Mouse (Mus musculus) neutrophil, adult 5-6 weeks (primary cell): Measurements from ENCODE around the gene Rgs3. TPM values are rescaled to one million over a fixed set of nuclear protein-coding genes. Genes with fewer than 3 reads are reported as not detected.

ENCODE experiments used
- ATAC-seq: fragments of 151-379, 151-347 bp; 2 replicates; pipeline ENCODE4 v1.8.0; 2017; ENCODE audit warnings: mild to moderate bottlenecking, moderate TSS enrichment; ENCODE audit not compliant: insufficient number of reproducible peaks, poor library complexity, low FRiP score, severe bottlenecking; ENCODE audit errors: extremely low read depth
- total RNA-seq: library from RNA; stranded (forward); fragments of 200-1000 nt; gene quantifications from 2 replicates; pipeline ENCODE4 v1.2.3, GENCODE M21; 2017

The Rgs3 gene
- 155 and 166 TPM in 2 replicates for total RNA-seq

DNA sequence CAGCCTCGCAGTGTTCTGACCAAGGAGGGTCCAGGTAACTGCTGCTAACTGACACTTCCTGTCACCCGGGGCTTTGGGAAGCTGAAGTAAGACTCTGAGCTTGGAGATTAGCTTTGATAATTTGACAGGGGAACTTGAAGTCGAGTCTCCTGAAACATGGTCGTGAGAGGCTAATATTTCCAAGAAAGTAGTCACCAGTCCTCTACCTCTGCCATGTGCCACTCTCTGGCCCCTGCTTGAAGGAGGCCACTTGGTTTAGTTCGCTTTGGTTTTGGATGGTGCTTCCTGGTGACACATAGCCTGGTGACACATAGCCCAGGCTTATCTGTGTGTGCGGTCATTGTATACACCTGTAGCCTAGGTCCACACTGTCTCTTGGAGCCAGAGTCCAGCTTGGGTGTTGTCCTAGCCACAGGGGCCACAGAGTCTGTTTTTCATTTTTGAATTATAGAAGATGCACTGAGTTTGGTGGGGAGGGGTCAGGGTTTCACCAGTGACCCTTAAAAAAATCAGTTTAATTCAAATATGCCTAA, at the start of gene Rgs3:
Rgs3 (plus strand) TSS at position 51 of the 533 bp plus-strand sequence.
- ATAC-seq, result no peak

DNA sequence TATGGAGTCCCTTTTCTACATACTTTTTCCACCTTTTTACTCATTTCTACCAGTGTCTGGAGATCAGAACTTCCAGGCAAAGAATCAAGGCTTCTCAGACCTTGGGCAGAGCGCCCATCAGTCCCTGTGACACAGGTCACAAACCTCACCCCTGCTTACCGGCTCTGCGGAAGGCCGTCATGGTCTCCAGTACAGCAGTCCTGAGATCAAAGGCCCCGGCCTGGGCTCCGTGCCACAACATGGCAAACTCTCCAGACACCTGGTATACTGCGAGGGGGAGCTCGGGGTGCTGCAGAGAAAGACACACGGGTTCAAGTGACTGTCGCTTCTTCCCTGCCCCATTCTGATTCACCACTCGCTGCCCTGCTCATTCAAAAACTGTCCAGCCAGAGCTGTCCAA, 49.7 kb upstream of the Rgs3 start:
- no peak for ATAC-seq

DNA sequence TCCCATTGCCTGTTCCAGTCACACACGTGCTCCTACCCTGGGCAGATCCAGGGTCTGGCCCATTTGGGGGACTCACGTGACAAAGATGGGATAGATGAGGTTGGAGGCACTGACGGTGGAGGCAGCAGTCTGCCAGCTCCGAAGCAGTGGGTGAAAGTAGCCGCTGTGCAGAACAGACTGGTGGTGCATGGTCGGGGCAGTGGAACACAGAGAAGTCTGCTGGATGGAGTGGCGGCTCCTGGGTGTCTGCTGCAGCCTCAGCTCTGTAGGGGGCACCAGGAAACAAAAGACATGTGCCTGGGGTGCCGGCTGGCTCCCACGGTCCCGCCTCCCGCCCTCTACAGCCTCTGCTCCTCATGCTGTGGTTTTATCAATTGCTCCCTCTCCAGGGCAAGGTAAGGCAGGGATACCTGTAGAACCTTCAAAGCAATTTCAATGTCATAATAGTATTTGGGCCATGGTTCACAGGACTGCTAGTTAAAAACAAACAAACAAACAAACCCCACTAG, 45.6 kb upstream of the Rgs3 start:
- ATAC-seq, result no peak

GRCm38 (mm10) chr4:62514995-62515394, 44.7 kb upstream of the Rgs3 start:
- no peak for ATAC-seq

- ATAC-seq, result no peak
These were observed 44.2 kb upstream of the Rgs3 start for GRCm38 (mm10) chr4:62515490-62515889.

GRCm38 (mm10) chr4:62516079-62516478, 43.6 kb upstream of the Rgs3 start:
- no peak for ATAC-seq

- ATAC-seq, result no peak
These were observed 43.1 kb upstream of the Rgs3 start for GRCm38 (mm10) chr4:62516579-62516978.

- ATAC-seq, result no peak
These were observed 42.6 kb upstream of the Rgs3 start for GRCm38 (mm10) chr4:62517046-62517445.

GRCm38 (mm10) chr4:62517538-62518415, 41.9 kb upstream of the Rgs3 start:
- ATAC-seq, result no peak

DNA sequence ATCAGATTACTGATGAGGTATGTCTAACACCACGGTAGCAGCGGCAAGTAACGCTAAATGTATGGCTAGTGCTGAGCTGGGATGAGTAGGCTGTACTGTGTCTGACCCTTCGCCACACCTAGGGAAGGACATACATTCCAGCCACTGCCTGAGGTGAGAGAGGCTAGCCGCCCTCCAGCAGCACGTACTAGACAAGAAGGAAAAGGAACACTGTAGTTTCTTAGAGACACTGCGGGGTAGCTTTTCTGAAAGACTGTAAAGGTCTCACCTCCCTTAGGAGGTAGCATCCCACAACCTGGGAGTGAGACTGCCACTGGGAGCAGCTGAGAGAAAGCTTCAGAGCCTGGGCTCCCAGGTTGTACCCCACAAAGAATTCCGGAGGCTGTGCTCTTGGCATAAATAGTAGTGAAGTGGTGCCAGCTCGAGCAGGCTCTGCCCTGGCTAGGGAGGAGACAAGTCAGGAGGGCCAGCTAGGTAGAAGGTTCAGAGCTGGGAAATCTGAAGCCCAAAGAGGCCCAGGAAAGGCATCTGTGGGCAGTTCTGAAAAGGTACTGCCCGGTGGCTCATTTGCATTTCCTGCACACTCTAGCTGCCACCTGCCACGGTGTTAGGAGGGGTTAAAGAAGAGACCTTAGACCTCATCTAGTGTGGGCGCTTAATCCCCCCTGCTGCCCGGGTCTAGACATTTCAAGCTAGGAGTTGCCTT, 41.1 kb upstream of the Rgs3 start:
- ATAC-seq, result peak; percentile 33; the same call in 1 of the 2 replicates

DNA sequence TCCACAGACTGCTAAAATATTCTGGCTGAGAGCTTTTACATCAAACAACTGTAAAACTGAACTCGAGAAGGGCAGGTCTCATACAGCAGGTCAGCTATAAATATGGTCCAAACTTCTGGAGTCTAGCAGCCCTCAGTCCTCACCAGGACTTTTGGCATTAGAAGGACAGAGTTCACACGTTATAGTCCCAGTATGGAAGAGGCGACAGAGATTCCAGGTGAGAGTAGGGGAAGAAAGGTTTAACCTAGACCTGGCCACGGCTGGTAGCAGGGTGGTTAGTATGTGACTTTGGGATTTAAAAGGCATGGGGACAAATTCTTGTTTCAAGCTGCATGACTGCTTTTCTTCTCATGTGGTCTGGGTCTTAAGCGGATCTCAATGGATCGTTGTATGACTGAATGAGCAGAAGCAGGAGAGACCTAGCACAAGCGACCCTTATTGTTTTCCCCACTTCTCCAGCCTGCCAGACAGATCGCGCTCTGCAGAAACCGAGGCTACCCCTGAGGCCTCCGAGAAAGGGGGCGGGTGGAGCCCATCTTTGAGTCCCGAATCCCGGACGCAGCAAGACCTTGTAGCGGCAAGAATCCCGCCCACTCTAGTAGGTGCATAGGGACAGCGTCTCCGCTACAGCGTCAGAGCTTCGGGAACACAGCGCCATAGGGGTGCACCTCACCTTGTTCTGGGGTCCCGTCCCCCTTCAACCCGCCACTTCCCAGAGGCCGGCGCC, 40.4 kb upstream of the Rgs3 start:
- ATAC-seq, result no peak

- peak; percentile 23; the same call in 1 of the 2 replicates for ATAC-seq
These were observed 39.8 kb upstream of the Rgs3 start, which contains the start of gene Alad for GRCm38 (mm10) chr4:62519849-62520233. Alad (minus strand) TSS chr4:62519918.

- no peak for ATAC-seq
These were observed 38.7 kb upstream of the Rgs3 start for GRCm38 (mm10) chr4:62520892-62521400.

GRCm38 (mm10) chr4:62524651-62525488, 34.8 kb upstream of the Rgs3 start, which contains the start of the genes Pole3 and 4933430I17Rik:
Pole3 (minus strand) TSS chr4:62525068.
4933430I17Rik (plus strand) TSS chr4:62525369.
- peak; percentile 98 for ATAC-seq

DNA sequence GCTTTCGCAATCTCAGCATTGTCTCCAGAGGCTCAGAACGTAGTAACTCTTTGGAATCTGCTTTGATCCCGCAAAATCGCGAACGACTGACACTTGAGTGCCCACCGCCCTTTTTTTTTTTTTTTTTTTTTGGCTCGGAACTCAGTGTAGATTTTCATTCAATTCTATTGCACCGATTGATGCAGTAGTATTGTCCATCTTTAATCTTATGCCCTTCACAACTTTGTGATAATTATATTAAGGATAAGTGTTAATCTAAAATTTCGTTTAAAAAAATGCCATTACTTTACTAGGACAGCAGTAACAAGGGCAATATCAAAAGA, 34.2 kb upstream of the Rgs3 start:
- no peak for ATAC-seq

- no peak for ATAC-seq
These were observed 33.4 kb upstream of the Rgs3 start for GRCm38 (mm10) chr4:62526256-62526655.

- ATAC-seq, result no peak
These were observed 32.0 kb upstream of the Rgs3 start for GRCm38 (mm10) chr4:62527655-62528054.

DNA sequence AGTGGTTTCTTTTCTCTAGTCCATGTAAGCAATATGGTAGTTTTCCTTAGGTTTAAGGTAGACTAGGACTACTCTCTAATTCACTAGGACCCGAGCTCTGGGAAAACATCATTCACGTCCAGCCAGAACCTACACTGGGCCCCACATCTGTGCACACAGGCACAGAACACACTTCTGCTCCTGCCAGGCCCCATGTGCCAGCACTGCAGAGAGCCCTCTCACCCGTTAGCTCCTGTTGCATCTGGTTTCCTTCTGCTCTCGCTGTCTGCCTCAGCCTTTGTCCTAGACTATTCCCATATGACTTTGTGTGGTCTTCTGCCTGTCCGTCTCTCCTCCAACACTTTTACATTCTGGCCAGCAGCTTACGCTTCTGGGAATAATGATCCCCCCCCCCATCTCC, 25.9 kb upstream of the Rgs3 start:
- ATAC-seq, result no peak
